Mouse (Mus musculus) hindbrain, embryonic 11.5 days (tissue): Measurements from ENCODE around the gene Itpripl2. TPM values are rescaled to one million over a fixed set of nuclear protein-coding genes. Genes with fewer than 3 reads are reported as not detected.

Source experiments
- ATAC-seq: fragments of 200-750 bp; cut with Nextera tagmentation; 2 replicates; pipeline ENCODE4 v1.8.0; 2017; ENCODE audit warnings: mild to moderate bottlenecking, moderate TSS enrichment, moderate library complexity; ENCODE audit not compliant: low FRiP score
- DNase-seq: peaks from one replicate; pipeline ENCODE4 v3.0.0-alpha.2; 2015; ENCODE audit warnings: low spot score
- H3K27ac ChIP-seq: fragments of 300-500 bp; sonication (generic); 2 replicates; pipeline ENCODE4 v1.5.1; 2014; ENCODE audit warnings: mild to moderate bottlenecking, low read depth, low read length
- H3K27me3 ChIP-seq: fragments of 300-500 bp; sonication (generic); 2 replicates; pipeline ENCODE4 v1.6.1; 2014; ENCODE audit warnings: mild to moderate bottlenecking, low read length, moderate library complexity, mixed read lengths; ENCODE audit not compliant: control insufficient read depth, insufficient read depth
- H3K36me3 ChIP-seq: fragments of 300-500 bp; sonication (generic); 2 replicates; pipeline ENCODE4 v1.6.1; 2014; ENCODE audit warnings: mild to moderate bottlenecking, low read length, moderate library complexity, mixed read lengths; ENCODE audit not compliant: control insufficient read depth, insufficient read depth
- H3K4me1 ChIP-seq: fragments of 300-500 bp; sonication (generic); replicated peaks from 2 replicates; pipeline ENCODE4 v1.6.1; 2014; ENCODE audit warnings: low read length, mixed read lengths; ENCODE audit not compliant: control insufficient read depth, insufficient read depth
- H3K4me2 ChIP-seq: fragments of 300-500 bp; sonication (generic); replicated peaks from 2 replicates; pipeline ENCODE4 v1.6.1; 2014; ENCODE audit warnings: mild to moderate bottlenecking, low read depth, low read length
- H3K4me3 ChIP-seq: fragments of 300-500 bp; sonication (generic); 2 replicates; pipeline ENCODE4 v1.5.1; 2014; ENCODE audit warnings: low read depth, low read length
- H3K9ac ChIP-seq: fragments of 300-500 bp; sonication (generic); 2 replicates; pipeline ENCODE4 v1.6.1; 2014; ENCODE audit warnings: low read depth, low read length
- H3K9me3 ChIP-seq: fragments of 300-500 bp; sonication (generic); 2 replicates; pipeline ENCODE4 v1.6.1; 2016; ENCODE audit warnings: low read length; ENCODE audit not compliant: control insufficient read depth
- WGBS: fragments of 180-500 bp; shearing (Covaris S2); extraction: QIAGEN DNeasy Blood & Tissue Kit; methylation state at CpG from one replicate; pipeline ENCODE4 v1.1.7; 2014; 5-methylcytosine and 5-hydroxymethylcytosine counted together
- polyA plus RNA-seq: library from polyadenylated mRNA; unstranded; fragments of >200 nt; fragmentation: Nextera tagmentation; extraction: Ambion mirVana; gene quantifications from 2 replicates; pipeline ENCODE4 v1.2.1, GENCODE M21; 2014

Gene Itpripl2
- polyA plus RNA-seq, 1 experiment from 2014 or later: 1.4 TPM

DNA sequence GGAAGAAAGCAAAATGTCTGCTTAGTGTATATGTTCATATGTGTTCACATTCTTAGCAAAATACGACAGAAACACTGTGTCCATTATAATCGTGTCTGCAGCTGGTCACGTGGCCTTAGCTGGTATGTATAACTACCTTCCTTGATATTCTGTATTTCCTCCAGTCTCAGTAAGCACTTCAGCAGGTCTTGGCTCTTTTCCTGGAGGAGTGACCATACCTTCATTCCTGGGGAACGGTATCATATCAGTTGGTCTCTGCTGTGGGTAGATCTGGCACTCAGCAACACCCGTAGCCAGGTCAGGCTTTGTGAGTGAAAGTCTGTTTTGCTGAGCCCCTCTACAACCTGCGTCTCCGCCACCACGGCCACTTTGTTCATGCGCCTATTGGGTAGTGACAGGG, 2.1 kb upstream of the Itpripl2 start:
- H3K9ac ChIP-seq: no peak overlapping the region
- no peak overlapping the region for H3K4me2 ChIP-seq
- H3K27me3 ChIP-seq: peaks cover 37% of the 10 kb centered on the region
- H3K36me3 ChIP-seq: no peaks in the 10 kb centered on the region
- no peaks in the 10 kb centered on the region for H3K9me3 ChIP-seq
- H3K27ac ChIP-seq: no peak overlapping the region
- no peak for ATAC-seq
- DNase-seq: no peak
- WGBS: 92% methylated on average over 9 of the region's 9 CpGs
- no peak overlapping the region for H3K4me3 ChIP-seq
- H3K4me1 ChIP-seq: 0 out of 2 replicates have a peak, but pooled peaks cover 3% of the 10 kb centered on the region

- WGBS: 3% methylated on average over 62 of the region's 67 CpGs
- Histone ChIP-seq H3K9me3 (no peaks in the 10 kb centered on the region), H3K4me1 (0 out of 2 replicates have a peak, but pooled peaks cover 3% of the 10 kb centered on the region), H3K27me3 (peaks cover 41% of the 10 kb centered on the region), H3K4me2 (peak overlapping the region; percentile 84), H3K9ac (peak overlapping the region; percentile 75), H3K4me3 (peak overlapping the region; percentile 60), H3K36me3 (no peaks in the 10 kb centered on the region), H3K27ac (no peak overlapping the region)
- ATAC-seq: peak; percentile 65
- DNase-seq: peak; percentile 68
These were observed 927 bp downstream of the Itpripl2 start for GRCm38 (mm10) chr7:118490666-118491430.

GRCm38 (mm10) chr7:118489706-118490665, 1.8 kb downstream of the Itpripl2 start:
- Histone ChIP-seq H3K27me3 (peaks cover 41% of the 10 kb centered on the region), H3K27ac (no peak overlapping the region), H3K4me2 (no peak overlapping the region), H3K9me3 (no peaks in the 10 kb centered on the region), H3K4me1 (0 out of 2 replicates have a peak, but pooled peaks cover 3% of the 10 kb centered on the region), H3K9ac (no peak overlapping the region), H3K36me3 (no peaks in the 10 kb centered on the region), H3K4me3 (0 out of 2 replicates have a peak overlapping the region, but pooled peaks have one; percentile 60)
- WGBS: 15% methylated on average over 57 of the region's 57 CpGs
- DNase-seq (peak; percentile 21), ATAC-seq (peak; percentile 30; the same call in 1 of the 2 replicates)

DNA sequence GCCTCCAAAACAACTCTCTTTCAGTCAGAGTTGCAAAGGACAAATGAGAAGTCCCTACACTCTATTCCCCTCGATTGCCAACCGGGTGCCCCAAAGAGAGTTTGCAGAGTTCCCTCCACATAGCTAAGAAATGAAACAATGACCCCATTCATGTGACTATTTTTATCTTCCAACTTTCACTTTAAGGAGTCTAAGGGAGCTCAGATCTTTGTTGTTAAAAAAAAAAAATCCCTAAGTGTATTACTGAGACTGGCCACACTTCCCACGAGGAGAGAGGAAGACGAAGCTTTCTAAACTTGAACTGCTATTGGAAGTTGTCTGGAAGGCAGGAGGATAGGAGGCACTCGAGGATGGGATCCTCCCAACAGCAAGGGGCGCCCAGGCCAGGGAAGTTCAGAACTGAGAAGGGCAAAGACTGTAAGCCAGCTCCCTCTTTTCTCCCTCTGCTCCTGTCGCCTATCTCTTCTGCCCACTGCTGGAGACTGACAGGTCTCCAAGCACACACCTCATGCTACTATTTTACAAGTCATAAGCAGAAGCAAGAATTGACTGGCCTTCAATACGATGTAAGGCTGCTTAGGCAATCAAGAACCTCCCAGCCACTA, 3.6 kb downstream of the Itpripl2 start:
- DNase-seq: no peak
- ATAC-seq: no peak
- H3K36me3 ChIP-seq: no peaks in the 10 kb centered on the region
- no peak overlapping the region for H3K9ac ChIP-seq
- H3K9me3 ChIP-seq: no peaks in the 10 kb centered on the region
- no peak overlapping the region for H3K4me3 ChIP-seq
- WGBS: 29% methylated on average over 8 of the region's 8 CpGs
- H3K4me1 ChIP-seq: 0 out of 2 replicates have a peak, but pooled peaks cover 3% of the 10 kb centered on the region
- H3K27me3 ChIP-seq: peaks cover 36% of the 10 kb centered on the region
- no peak overlapping the region for H3K27ac ChIP-seq
- H3K4me2 ChIP-seq: no peak overlapping the region

DNA sequence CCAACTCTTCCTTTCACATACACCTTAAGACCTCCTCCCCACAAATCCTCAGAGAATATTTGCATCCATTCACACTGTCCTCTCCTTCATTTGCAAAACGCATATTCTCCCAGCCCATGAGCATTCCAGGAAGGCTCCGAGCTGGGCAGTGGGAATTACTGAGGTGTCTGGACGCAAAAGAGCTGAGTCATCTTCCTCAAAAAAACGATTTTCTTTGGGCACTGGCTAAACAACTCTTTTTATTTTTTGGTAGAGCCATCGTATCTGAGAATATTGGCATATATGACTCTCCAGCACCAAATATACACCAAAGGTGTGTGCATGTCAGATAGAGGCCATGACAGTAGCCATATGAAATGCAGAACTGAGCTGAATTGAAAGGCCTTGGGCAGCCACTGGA, 4.9 kb downstream of the Itpripl2 start:
- DNase-seq: no peak
- Histone ChIP-seq H3K4me3 (no peak overlapping the region), H3K27ac (no peak overlapping the region), H3K9ac (no peak overlapping the region), H3K36me3 (no peaks in the 10 kb centered on the region), H3K4me1 (0 out of 2 replicates have a peak, but pooled peaks cover 3% of the 10 kb centered on the region), H3K9me3 (no peaks in the 10 kb centered on the region), H3K4me2 (no peak overlapping the region), H3K27me3 (peaks cover 32% of the 10 kb centered on the region)
- no peak for ATAC-seq
- 58% methylated on average over 5 of the region's 5 CpGs for WGBS

GRCm38 (mm10) chr7:118483996-118484395, 7.8 kb downstream of the Itpripl2 start:
- Histone ChIP-seq H3K27ac (no peak overlapping the region), H3K4me2 (no peak overlapping the region), H3K9ac (no peak overlapping the region), H3K36me3 (no peaks in the 10 kb centered on the region), H3K4me1 (no peaks in the 10 kb centered on the region), H3K9me3 (no peaks in the 10 kb centered on the region), H3K4me3 (no peak overlapping the region), H3K27me3 (peaks cover 4% of the 10 kb centered on the region)
- WGBS: 56% methylated on average over 1 of the region's 1 CpGs
- no peak for ATAC-seq
- DNase-seq: no peak

DNA sequence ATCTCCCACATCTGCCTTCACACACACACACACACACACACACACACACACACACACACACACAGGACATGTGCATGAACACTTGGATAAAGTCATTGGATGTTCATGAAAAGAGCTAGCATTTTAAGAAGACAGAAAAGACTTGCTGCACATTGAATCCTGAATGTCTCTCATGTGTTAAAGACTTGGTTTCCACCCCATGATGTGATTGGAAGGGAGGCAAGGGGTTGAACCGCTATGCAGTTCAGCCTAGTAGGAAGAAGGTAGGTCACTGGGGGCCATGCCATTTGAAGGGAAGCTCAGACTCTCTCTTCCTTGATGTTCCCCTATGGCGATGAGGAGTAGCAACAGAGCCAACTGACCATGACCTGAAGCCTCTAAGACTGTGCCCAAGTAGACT, 9.8 kb downstream of the Itpripl2 start:
- H3K36me3 ChIP-seq: no peaks in the 10 kb centered on the region
- WGBS: 77% methylated on average over 2 of the region's 2 CpGs
- H3K4me1 ChIP-seq: no peaks in the 10 kb centered on the region
- H3K9me3 ChIP-seq: no peaks in the 10 kb centered on the region
- no peak for ATAC-seq
- H3K4me2 ChIP-seq: no peak overlapping the region
- H3K27ac ChIP-seq: no peak overlapping the region
- no peak for DNase-seq
- H3K9ac ChIP-seq: no peak overlapping the region
- no peaks in the 10 kb centered on the region for H3K27me3 ChIP-seq
- no peak overlapping the region for H3K4me3 ChIP-seq

DNA sequence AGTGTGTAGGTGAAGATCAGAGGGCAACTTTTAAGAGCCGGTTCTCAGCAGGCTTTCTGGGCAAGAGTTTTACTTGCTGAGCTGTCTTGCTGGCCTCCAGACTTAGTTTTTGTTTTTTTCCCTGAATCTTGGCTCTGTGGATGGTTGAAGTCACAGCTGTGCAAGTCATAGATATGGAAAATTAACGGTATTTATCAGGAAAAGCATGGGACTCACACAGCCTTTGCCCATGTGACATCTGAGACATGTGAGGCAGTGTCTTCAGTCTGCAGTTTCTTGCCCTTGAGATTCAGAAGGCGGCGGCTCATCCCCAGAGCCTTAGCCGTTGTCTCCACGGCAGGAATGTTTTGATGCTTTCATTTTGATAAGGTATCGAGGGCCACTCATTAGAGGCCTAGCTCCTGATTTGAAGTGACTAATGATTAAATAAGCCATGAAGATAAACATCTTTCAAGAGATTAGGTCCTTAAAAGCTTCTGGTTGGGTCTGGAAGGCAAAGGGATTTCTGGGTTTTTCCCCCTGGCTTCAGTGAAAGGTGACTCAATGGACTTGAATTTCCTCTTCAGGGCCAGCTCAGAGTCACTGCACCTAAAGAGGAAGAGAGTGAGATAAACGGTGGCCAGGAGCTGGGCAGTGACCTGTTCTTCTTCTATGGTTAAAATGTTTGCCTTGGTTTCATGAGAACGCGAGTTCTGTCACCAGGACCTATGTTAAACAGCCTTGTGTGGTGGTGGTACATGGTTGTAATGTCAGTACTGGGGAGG, 10.5 kb downstream of the Itpripl2 start:
- no peaks in the 10 kb centered on the region for H3K4me1 ChIP-seq
- H3K27me3 ChIP-seq: no peaks in the 10 kb centered on the region
- no peak overlapping the region for H3K27ac ChIP-seq
- ATAC-seq: no peak
- no peak overlapping the region for H3K9ac ChIP-seq
- no peaks in the 10 kb centered on the region for H3K9me3 ChIP-seq
- H3K4me3 ChIP-seq: no peak overlapping the region
- H3K4me2 ChIP-seq: no peak overlapping the region
- 86% methylated on average over 10 of the region's 10 CpGs for WGBS
- H3K36me3 ChIP-seq: no peaks in the 10 kb centered on the region
- no peak for DNase-seq
